Mouse (Mus musculus): ENCODE measurements around the gene Mroh8. TPM values are rescaled to one million over a fixed set of nuclear protein-coding genes. Genes with fewer than 3 reads are reported as not detected.

Mroh8 gene
- total RNA-seq, 1 experiment = 0.58 TPM

DNA sequence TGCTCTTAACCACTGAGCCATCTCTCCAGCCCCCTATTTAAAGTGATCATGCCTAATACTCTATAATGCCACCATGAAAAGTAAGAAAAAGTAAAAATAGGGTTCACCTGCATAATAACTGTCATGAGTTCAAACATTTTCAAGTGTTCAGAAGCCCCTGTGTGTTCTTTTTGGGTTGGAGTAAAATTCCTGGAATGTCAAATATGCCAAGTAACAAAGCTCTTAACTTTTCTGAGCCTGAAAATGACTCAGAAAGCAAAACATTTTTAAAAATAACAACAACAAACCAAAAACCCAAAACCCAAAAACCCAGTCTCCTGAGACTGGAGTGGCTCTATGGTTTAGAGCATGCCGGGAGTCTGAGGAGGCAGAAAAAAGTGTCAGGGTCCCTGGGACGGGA lies 115.2 kb downstream of the Mroh8 start:
- TF ChIP-seq ZC3H11A (IDR thresholded peaks at IDR 0.05; ENCODE audit: borderline replicate concordance, low read depth, low read length) (no peak), CHD2 (IDR thresholded peaks at IDR 0.05; ENCODE audit: low read depth, low read length) (no peak), HCFC1 (IDR thresholded peaks at IDR 0.05; ENCODE audit: borderline replicate concordance, insufficient read depth, low read length) (no peak), ZNF384 (IDR thresholded peaks at IDR 0.05; ENCODE audit: low read depth, low read length) (no peak), MAFK (IDR thresholded peaks at IDR 0.05; ENCODE audit: insufficient read depth, low read depth, low read length) (no peak)
- no peak overlapping the region for H3K27ac ChIP-seq (ENCODE audit: insufficient read depth, low read depth, low read length, poor library complexity, severe bottlenecking)
- in situ Hi-C loops (cut with MboI; ENCODE audit: low sequenced_read_pairs in 2 of 2, unreplicated experiment in 2 of 2) = no loop called here
- H3K9me3 ChIP-seq (ENCODE audit: control insufficient read depth, insufficient read depth, low read depth, low read length) = no peaks in the 10 kb centered on the region
- no peak overlapping the region for H3K4me3 ChIP-seq (ENCODE audit: insufficient read depth in 1 of 2, low read depth in 1 of 2, low read length in 2 of 2, poor library complexity in 1 of 2, severe bottlenecking in 1 of 2)
- H3K36me3 ChIP-seq (ENCODE audit: control insufficient read depth, insufficient read depth, low read length, poor library complexity, severe bottlenecking) = no peaks in the 10 kb centered on the region
- no peak for DNase-seq (ENCODE audit: low read depth, low spot score)
- H3K4me1 ChIP-seq (ENCODE audit: control insufficient read depth in 2 of 2, insufficient read depth in 2 of 2, low read length in 2 of 2, poor library complexity in 1 of 2) = no peaks in the 10 kb centered on the region
- no peak overlapping the region for H3K9ac ChIP-seq (ENCODE audit: insufficient read depth, low read depth, low read length, poor library complexity, severe bottlenecking)

Other genes starting within 250 kb of the Mroh8 start
- gene Soga1, start 200.3 kb downstream of the Mroh8 start, total RNA-seq (2012; rRNA removed) = 11.8 and 12.8 TPM in 2 replicates
- gene Tldc2, start 192.5 kb downstream of the Mroh8 start, total RNA-seq (2012; rRNA removed) = not detected in 2 replicates
- 23.5 and 25.7 TPM in 2 replicates for gene Samhd1, start 144.3 kb downstream of the Mroh8 start, total RNA-seq (2012; rRNA removed)
- gene Rbl1, start 75.0 kb downstream of the Mroh8 start, total RNA-seq (2012; rRNA removed) = 10.5 and 12.4 TPM in 2 replicates
- 422 and 655 TPM in 2 replicates for gene Rpn2, start 532 bp downstream of the Mroh8 start, total RNA-seq (2012; rRNA removed)
- not detected in 2 replicates for gene Ghrh, start 68.0 kb upstream of the Mroh8 start, total RNA-seq (2012; rRNA removed)
- gene Manbal, start 88.0 kb upstream of the Mroh8 start, total RNA-seq (2012; rRNA removed) = 39.4 and 44.9 TPM in 2 replicates
- 32.5 and 36.7 TPM in 2 replicates for gene Src, start 138.9 kb upstream of the Mroh8 start, total RNA-seq (2012; rRNA removed)

Measured in ES-E14 (cell line).